Mouse (Mus musculus): ENCODE results near the gene 1700029H14Rik.

1700029H14Rik gene

GRCm38 (mm10) chr8:13562118-13562517, at the start of gene 1700029H14Rik:
1700029H14Rik (minus strand) TSS chr8:13562461.
- DNase-seq, result no peak

GRCm38 (mm10) chr8:13611702-13612101, 49.4 kb upstream of the 1700029H14Rik start:
- DNase-seq, result no peak

GRCm38 (mm10) chr8:13609971-13610370, 47.7 kb upstream of the 1700029H14Rik start:
- DNase-seq, result no peak

DNA sequence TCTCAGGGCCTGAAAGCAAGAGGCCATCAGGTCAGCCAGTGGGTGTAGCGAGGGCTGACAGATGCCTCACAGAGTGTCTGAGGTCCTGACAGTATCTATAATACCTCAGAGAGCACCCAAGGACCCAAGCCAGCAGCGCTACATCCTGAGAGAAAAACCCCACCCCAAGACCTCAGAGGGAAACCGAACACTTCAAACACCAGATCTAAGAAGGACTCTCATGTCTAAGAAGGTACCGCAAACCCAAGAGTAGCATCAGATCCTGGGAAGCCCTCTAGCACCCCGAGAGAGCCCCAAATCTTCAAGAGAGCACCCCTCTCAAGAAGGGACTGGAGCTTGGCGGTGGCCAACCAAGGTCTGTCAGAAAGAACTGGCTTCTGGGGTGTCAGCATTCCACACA, 46.7 kb upstream of the 1700029H14Rik start:
- no peak for DNase-seq

DNA sequence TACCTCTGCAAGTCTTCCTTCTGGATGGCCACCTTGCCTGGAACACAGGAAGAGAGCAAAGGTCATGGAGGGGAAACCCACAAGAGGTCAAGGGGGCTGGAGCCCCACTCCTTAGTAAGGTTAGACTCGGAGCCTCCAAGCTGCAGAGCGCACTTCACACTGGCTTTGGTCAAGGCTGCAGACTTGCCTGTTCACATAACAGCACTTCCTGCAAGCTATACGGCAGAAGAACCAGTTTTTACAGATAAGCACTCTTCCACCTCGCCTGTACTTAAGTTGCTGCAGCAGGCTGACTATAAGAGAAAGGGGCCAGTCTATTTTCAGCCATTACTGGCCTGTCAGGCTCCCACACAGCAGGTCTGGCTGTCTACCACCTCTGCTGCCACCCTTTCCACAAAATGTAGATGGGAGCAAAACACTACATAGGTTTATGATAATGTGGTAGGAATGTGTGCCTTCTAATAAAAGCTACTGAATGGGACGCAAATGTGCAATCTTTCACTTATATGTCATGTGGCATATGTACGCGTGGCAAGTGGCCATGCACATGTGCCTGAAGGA, 43.7 kb upstream of the 1700029H14Rik start:
- no peak for DNase-seq

- DNase-seq, result peak in 1 of 2 experiments; percentile 30
These were observed 40.4 kb upstream of the 1700029H14Rik start for GRCm38 (mm10) chr8:13602621-13603020.

DNA sequence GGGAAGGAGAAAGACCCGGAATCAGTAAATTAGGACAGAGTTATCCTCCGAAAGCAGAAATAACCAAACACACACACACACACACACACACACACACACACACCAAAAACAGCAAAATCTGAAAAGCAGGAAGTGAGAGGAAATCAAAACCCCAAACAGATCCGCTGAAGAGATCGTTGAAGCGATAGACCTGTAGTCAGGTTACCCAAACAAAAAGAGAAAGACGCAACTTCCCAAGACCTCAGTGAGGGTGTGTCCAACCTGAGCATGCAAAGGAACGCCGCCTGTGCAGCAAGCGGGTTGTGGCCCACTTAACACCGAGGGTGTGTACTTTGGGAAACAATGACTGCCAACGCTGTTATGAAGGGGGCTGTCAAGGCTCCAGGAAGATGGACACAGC, 38.9 kb upstream of the 1700029H14Rik start:
- DNase-seq, result peak; percentile 50 to 61

GRCm38 (mm10) chr8:13600716-13601115, 38.5 kb upstream of the 1700029H14Rik start:
- DNase-seq, result no peak

GRCm38 (mm10) chr8:13600204-13600603, 37.9 kb upstream of the 1700029H14Rik start:
- peak; percentile 62 to 70 for DNase-seq

DNA sequence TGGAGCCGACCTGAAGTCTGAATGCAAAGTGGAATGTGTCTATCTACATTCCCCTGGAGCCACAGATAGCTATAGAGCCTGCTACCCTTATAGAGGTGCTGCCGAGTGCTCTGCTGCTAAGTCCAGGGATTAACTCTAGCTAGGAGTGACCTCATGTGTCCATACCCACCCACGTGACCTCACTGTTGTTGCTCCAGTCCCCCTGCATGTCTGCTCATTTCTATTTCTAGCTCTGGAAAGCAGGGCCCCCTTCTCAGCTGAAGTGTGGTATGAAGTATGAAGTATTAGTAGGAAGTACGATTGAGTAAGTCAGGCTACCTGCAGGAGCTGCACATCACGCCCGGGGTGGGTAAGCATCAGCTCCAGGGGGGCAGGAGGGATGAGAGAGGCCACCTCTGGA, 35.5 kb upstream of the 1700029H14Rik start:
- DNase-seq, result no peak

DNA sequence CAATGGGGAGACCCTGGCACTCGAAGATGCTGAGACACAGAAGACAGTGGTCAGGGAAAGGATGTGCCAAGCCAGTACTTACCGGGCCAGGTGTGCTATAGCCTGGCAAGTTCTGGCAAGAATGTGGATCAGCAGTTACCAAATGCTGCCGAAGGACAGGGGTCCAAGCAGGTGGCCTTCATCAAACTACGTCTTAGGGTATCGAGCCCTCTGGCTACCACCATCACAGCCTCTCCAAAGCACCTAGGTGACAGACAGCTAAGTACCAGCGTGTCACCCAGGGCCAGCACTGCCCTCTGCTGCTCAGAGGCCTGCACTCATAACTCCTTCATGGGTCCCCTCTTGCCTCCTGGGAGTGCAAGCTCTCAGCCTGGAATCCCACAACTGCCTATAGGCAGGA, 33.6 kb upstream of the 1700029H14Rik start:
- no peak for DNase-seq

DNA sequence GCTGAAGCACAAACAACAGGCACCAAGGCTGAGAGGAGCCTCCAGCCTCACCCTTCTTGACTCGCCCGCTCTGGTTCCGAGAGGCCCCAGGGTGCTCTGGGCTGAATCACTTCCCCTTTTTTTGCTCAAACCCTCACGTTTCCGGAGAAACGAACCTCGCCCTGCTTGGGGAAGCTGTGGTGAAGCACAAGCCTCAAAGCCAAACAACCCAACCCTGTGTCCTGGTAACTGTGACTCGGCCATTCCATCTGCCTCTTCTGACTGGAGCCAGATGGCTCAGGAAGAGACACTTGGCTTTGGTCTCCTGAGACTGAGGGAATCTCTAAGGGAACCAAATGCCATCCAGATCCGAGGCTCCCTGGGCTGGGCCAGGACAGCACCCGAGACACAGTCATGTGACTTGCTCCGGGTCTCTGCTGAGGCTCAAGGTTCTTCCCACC, 32.6 kb upstream of the 1700029H14Rik start:
- peak; percentile 70 to 76 for DNase-seq

- DNase-seq, result no peak
These were observed 31.1 kb upstream of the 1700029H14Rik start for GRCm38 (mm10) chr8:13593340-13593739.

DNA sequence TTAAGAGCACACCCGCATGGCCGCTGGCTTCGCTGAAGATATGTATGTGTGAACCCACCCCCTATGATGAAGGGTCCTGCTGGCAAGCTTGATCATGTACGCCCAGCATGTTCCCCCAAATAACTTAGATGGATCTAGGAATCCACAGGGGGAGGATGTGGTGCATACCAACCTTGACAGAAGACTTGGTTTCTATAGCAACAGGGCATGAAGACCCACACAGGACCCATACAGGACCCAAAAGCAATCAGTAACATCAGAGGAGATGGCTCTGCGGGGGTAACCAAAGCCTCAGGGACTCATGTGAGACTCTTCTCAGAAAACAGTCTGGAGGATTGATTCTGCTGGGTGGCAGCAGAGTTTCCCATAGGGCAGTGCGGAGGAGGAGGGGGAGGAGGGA, 29.0 kb upstream of the 1700029H14Rik start:
- no peak for DNase-seq

DNA sequence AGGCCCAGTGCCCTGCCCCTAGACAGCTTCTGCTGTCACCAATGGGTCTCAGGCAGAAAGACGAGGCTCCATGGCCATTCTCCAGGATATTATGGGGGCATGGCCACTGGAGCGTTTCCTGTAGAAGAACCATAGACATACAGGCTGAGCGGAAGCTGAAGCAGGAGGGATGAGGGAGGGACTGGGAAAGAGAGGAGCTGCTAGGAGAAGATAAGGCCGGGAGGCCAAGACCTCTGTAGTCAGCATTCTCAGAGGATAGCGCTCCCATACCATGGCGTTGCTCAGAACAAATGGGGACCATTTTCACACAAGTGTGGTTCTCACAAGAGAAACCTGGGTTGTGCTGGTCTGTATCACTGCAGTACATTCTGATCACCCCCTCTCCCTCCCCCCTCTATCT, 26.8 kb upstream of the 1700029H14Rik start:
- DNase-seq, result no peak

DNA sequence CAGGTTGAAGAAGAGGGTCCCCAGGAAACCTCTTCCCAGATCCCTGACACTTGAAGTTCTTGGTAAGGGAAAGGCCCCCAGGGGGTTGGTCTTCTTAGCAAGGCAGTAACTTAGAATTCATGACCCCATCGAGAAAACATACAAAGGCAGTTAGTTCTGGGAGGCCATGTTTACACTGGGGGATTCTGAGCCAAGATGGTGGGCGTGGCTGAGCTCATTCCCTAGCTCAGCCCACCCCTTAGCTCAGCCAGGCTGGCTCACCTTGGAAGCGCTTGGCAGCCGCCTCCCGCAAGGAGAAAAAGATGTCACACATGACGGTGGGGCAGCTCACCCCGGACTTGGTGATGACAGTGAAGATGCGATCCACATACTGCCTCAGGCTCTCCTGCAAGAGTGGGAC, 22.4 kb upstream of the 1700029H14Rik start:
- DNase-seq, result no peak

DNA sequence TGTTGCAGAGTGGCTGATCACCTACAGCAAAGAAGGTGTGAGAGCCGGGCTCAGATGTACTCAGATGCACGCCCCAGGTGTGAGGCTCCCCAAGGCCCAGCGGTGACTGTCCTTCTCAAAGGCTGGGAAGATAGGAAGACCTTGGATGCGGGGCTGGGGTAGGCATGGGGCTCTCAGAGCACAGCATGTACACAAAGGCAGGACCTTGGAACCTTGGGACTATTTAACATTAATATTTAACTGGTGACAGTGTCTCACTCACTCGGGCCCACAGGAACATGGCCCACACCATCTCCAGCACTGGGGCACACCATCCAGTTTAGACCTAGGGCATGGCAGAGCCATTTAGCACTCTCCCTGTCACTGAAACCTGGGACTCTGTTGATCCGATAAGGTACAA, 15.6 kb upstream of the 1700029H14Rik start:
- DNase-seq, result no peak

GRCm38 (mm10) chr8:13571999-13572398, 9.7 kb upstream of the 1700029H14Rik start:
- no peak for DNase-seq

- no peak for DNase-seq
These were observed 4.7 kb downstream of the 1700029H14Rik start for GRCm38 (mm10) chr8:13557526-13557925.

- DNase-seq, result no peak
These were observed 10.8 kb downstream of the 1700029H14Rik start for GRCm38 (mm10) chr8:13551574-13551830.

GRCm38 (mm10) chr8:13550718-13551573, 11.3 kb downstream of the 1700029H14Rik start:
- peak; percentile 90 to 93 for DNase-seq

GRCm38 (mm10) chr8:13548831-13549230, 13.4 kb downstream of the 1700029H14Rik start:
- peak; percentile 67 to 73 for DNase-seq

DNA sequence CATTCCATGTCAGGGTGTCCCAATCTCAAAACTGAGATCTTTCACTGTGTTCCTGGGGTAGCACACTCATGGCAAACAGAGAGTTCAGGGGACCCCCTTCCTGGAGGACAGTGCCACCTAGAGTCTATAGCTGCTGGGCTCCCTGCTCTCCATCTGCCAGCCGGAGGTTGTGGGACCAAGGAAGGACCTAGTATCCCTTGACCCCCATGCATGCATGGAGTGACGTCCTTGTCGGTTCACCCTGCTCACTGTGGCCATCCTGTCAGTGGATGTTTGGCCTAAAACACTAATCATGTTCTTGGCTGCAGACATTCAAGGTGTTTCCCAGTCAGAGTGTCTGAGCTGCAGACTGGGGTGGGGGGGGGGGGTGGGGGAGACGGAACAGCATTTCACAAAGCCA, 14.0 kb downstream of the 1700029H14Rik start:
- peak; percentile 60 to 62 for DNase-seq

DNA sequence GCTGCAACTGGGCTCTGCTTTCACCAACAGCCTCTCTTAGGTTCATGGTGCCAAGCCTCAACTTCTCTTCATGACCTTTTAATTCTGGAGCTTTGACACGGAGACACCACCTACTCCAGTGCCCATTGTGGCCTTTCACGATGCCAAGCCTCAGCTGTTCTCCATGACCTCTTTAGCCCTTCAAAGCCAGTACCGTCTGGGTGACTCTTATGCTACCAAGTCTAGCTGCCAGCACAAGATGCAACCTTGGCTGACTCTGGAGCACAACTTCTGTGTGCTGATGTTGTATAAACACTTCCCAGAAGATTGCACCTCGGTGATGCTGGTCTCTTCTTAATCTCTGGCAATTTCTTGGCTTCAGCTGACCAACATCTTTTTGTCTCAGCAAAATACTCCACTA, 15.8 kb downstream of the 1700029H14Rik start:
- no peak for DNase-seq

DNA sequence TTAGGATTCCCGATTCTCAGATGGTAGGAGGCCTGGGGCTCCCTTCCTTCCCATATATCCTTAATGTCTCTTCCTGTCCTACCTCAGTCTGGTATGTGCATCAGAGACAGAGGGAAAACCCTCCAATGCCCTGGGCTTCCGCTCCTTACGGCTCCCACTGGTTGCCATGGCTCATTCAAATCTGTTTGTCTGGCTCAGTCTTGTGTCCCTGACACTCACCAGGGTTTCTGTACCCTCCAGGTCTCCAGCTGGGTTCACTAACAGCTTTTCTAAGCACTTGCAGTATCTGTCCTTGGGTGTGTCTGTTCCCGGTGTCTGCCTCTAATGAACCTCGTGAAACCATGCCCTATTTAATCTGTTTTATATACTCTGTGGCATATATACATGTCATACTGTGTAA, 20.7 kb downstream of the 1700029H14Rik start:
- no peak for DNase-seq

Measured in lung, adult 18-20 months (tissue).